Mouse (Mus musculus): ENCODE results near the gene Junb. TPM values are rescaled to one million over a fixed set of nuclear protein-coding genes. Genes with fewer than 3 reads are reported as not detected.

Junb gene
- polyA plus RNA-seq, 1 experiment from 2014 or later: 18.2 TPM

- Histone ChIP-seq H3K4me3 (replicated peaks) (peak overlapping the region; percentile 85), H3K4me1 (replicated peaks) (peaks cover 98% of the 10 kb centered on the region), H3K9me3 (replicated peaks) (no peaks in the 10 kb centered on the region), H3K27ac (replicated peaks) (peak overlapping the region; percentile 97), H3K4me2 (peak overlapping the region; percentile 99), H3K27me3 (peaks cover 21% of the 10 kb centered on the region; the same call in 1 of the 2 replicates), H3K9ac (peak overlapping the region; percentile 74), H3K36me3 (replicated peaks) (peaks cover 9% of the 10 kb centered on the region)
- peak; percentile 33 for ATAC-seq (ENCODE audit: insufficient read depth)
- WGBS (ENCODE audit: insufficient replicate concordance): 4% methylated on average over 42 of the region's 42 CpGs
Measured at GRCm38 (mm10) chr8:84979599-84980421, 1.3 kb upstream of the Junb start.

GRCm38 (mm10) chr8:84977435-84978247 is 877 bp downstream of the Junb start:
- Histone ChIP-seq H3K4me1 (replicated peaks) (peaks cover 100% of the 10 kb centered on the region), H3K36me3 (replicated peaks) (peaks cover 30% of the 10 kb centered on the region), H3K4me2 (peak overlapping the region; percentile 99), H3K4me3 (replicated peaks) (peak overlapping the region; percentile 85), H3K9ac (peak overlapping the region; percentile 74), H3K27me3 (peaks cover 21% of the 10 kb centered on the region; the same call in 1 of the 2 replicates), H3K27ac (replicated peaks) (peak overlapping the region; percentile 97), H3K9me3 (replicated peaks) (no peaks in the 10 kb centered on the region)
- under 1% methylated on average over 70 of the region's 70 CpGs for WGBS (ENCODE audit: insufficient replicate concordance)
- no peak for ATAC-seq (ENCODE audit: insufficient read depth)

- Histone ChIP-seq H3K9ac (peak overlapping the region; percentile 74), H3K4me1 (replicated peaks) (peaks cover 100% of the 10 kb centered on the region), H3K27ac (replicated peaks) (peak overlapping the region; percentile 97), H3K4me3 (replicated peaks) (peak overlapping the region; percentile 85), H3K4me2 (peak overlapping the region; percentile 99), H3K9me3 (replicated peaks) (no peaks in the 10 kb centered on the region), H3K27me3 (peaks cover 21% of the 10 kb centered on the region; the same call in 1 of the 2 replicates), H3K36me3 (replicated peaks) (peaks cover 38% of the 10 kb centered on the region)
- ATAC-seq (ENCODE audit: insufficient read depth): no peak
- WGBS (ENCODE audit: insufficient replicate concordance): 2% methylated on average over 25 of the region's 25 CpGs
Measured at GRCm38 (mm10) chr8:84976763-84977434, 1.6 kb downstream of the Junb start.

GRCm38 (mm10) chr8:84976031-84976762 is 2.3 kb downstream of the Junb start:
- H3K27me3 ChIP-seq: peaks cover 21% of the 10 kb centered on the region; the same call in 1 of the 2 replicates
- peak overlapping the region; percentile 74 for H3K9ac ChIP-seq
- WGBS (ENCODE audit: insufficient replicate concordance): under 1% methylated on average over 61 of the region's 61 CpGs
- ATAC-seq (ENCODE audit: insufficient read depth): peak; percentile 74
- peak overlapping the region; percentile 85 for H3K4me3 ChIP-seq (replicated peaks)
- peaks cover 99% of the 10 kb centered on the region for H3K4me1 ChIP-seq (replicated peaks)
- H3K9me3 ChIP-seq (replicated peaks): no peaks in the 10 kb centered on the region
- peaks cover 45% of the 10 kb centered on the region for H3K36me3 ChIP-seq (replicated peaks)
- H3K27ac ChIP-seq (replicated peaks): peak overlapping the region; percentile 97
- H3K4me2 ChIP-seq: peak overlapping the region; percentile 99

GRCm38 (mm10) chr8:84975434-84975833 is 3.1 kb downstream of the Junb start:
- Histone ChIP-seq H3K9me3 (replicated peaks) (no peaks in the 10 kb centered on the region), H3K36me3 (replicated peaks) (peaks cover 52% of the 10 kb centered on the region), H3K27ac (replicated peaks) (peak overlapping the region; percentile 97), H3K4me2 (peak overlapping the region; percentile 99), H3K4me3 (replicated peaks) (peak overlapping the region; percentile 85), H3K9ac (peak overlapping the region; percentile 74), H3K27me3 (peaks cover 21% of the 10 kb centered on the region; the same call in 1 of the 2 replicates), H3K4me1 (replicated peaks) (peaks cover 96% of the 10 kb centered on the region)
- 32% methylated on average over 7 of the region's 7 CpGs for WGBS (ENCODE audit: insufficient replicate concordance)
- no peak for ATAC-seq (ENCODE audit: insufficient read depth)

GRCm38 (mm10) chr8:84974543-84975142 is 3.9 kb downstream of the Junb start:
- ATAC-seq (ENCODE audit: insufficient read depth): no peak
- Histone ChIP-seq H3K27me3 (peaks cover 21% of the 10 kb centered on the region; the same call in 1 of the 2 replicates), H3K4me2 (peak overlapping the region; percentile 99), H3K4me3 (replicated peaks) (peak overlapping the region; percentile 85), H3K4me1 (replicated peaks) (peaks cover 90% of the 10 kb centered on the region), H3K9ac (peak overlapping the region; percentile 74), H3K9me3 (replicated peaks) (no peaks in the 10 kb centered on the region), H3K27ac (replicated peaks) (peak overlapping the region; percentile 97), H3K36me3 (replicated peaks) (peaks cover 57% of the 10 kb centered on the region)
- WGBS (ENCODE audit: insufficient replicate concordance): 67% methylated on average over 8 of the region's 8 CpGs

GRCm38 (mm10) chr8:84973803-84974542 is 4.5 kb downstream of the Junb start:
- Histone ChIP-seq H3K4me3 (replicated peaks) (peak overlapping the region; percentile 85), H3K36me3 (replicated peaks) (peaks cover 57% of the 10 kb centered on the region), H3K27me3 (peaks cover 15% of the 10 kb centered on the region; the same call in 1 of the 2 replicates), H3K27ac (replicated peaks) (peak overlapping the region; percentile 97), H3K9me3 (replicated peaks) (no peaks in the 10 kb centered on the region), H3K4me1 (replicated peaks) (peaks cover 86% of the 10 kb centered on the region), H3K9ac (peak overlapping the region; percentile 74; the same call in 1 of the 2 replicates), H3K4me2 (peak overlapping the region; percentile 99)
- no peak for ATAC-seq (ENCODE audit: insufficient read depth)
- WGBS (ENCODE audit: insufficient replicate concordance): 60% methylated on average over 4 of the region's 4 CpGs

GRCm38 (mm10) chr8:84973079-84973478 is 5.4 kb downstream of the Junb start:
- peaks cover 7% of the 10 kb centered on the region; the same call in 1 of the 2 replicates for H3K27me3 ChIP-seq
- peak overlapping the region; percentile 99 for H3K4me2 ChIP-seq
- H3K4me1 ChIP-seq (replicated peaks): peaks cover 86% of the 10 kb centered on the region
- H3K9me3 ChIP-seq (replicated peaks): no peaks in the 10 kb centered on the region
- peak overlapping the region; percentile 85 for H3K4me3 ChIP-seq (replicated peaks)
- H3K27ac ChIP-seq (replicated peaks): peak overlapping the region; percentile 97
- H3K36me3 ChIP-seq (replicated peaks): peaks cover 57% of the 10 kb centered on the region
- no peak for ATAC-seq (ENCODE audit: insufficient read depth)
- H3K9ac ChIP-seq: peak overlapping the region; percentile 74
- WGBS (ENCODE audit: insufficient replicate concordance): 77% methylated on average over 1 of the region's 1 CpGs

- ATAC-seq (ENCODE audit: insufficient read depth): peak; percentile 82
- no peaks in the 10 kb centered on the region for H3K9me3 ChIP-seq (replicated peaks)
- H3K36me3 ChIP-seq (replicated peaks): peaks cover 61% of the 10 kb centered on the region
- peaks cover 85% of the 10 kb centered on the region for H3K4me1 ChIP-seq (replicated peaks)
- peak overlapping the region; percentile 95 for H3K9ac ChIP-seq
- H3K4me3 ChIP-seq (replicated peaks): peak overlapping the region; percentile 85
- peak overlapping the region; percentile 97 for H3K27ac ChIP-seq (replicated peaks)
- H3K27me3 ChIP-seq: no peaks in the 10 kb centered on the region
- 17% methylated on average over 5 of the region's 5 CpGs for WGBS (ENCODE audit: insufficient replicate concordance)
- peak overlapping the region; percentile 99 for H3K4me2 ChIP-seq
Measured at GRCm38 (mm10) chr8:84970913-84971312, 7.6 kb downstream of the Junb start.
